Mouse (Mus musculus): Measurements from ENCODE around the gene Rnft2.

Gene Rnft2

DNA sequence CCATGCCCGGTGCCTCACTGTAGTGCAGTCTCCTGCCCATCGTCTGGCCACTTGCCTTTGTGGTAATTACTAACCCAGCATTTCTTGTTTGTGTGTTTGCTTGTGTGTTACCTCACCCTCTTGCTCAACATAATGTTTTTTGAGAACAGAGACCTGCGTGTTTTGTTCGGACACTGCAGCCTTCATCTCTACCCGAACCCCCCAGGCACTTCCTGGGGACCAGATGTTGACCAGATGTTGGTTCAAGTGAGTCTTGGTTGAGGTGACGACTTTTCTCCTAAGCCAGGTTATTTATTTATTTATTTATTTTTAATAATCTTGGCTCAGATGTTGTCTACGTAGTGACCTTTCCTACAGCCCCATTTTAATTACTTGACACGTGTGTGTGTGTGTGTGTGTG lies 2.5 kb upstream of the Rnft2 start:
- DNase-seq = no peak

DNA sequence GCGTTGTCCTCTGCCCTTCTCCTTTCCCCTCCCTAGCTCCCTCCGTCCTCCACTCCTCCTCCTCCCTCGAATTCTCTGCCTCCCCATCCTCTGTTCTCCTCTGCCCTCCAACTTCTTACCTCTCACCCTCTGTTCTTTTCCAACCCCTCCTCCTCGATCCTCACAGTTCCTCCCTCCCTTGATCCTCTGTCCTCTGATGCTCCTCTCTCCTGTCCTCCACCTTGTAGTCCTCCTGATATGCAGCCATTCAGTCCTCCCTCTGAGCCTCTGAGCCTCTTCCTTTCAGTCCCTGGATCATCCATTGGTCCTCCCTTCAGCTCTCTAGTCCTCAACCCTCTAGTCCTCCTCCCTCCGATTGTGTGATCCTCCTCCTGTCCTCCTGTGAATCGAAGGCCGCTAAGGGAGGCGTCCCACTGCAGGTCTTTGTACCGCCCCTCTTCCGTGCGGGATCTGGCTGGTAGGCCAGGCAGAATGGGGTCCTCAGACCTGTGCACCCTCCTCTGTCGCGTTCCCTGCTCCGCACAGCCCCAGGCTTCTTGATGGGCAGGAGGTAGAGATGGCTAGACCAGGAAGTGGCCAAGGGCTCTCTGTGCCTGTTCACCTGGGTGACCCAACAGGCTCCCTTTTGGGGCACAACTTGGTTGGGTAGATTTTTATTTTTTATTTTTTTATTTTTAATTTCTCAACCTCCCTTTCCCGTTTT lies 841 bp upstream of the Rnft2 start:
- no peak for DNase-seq

DNA sequence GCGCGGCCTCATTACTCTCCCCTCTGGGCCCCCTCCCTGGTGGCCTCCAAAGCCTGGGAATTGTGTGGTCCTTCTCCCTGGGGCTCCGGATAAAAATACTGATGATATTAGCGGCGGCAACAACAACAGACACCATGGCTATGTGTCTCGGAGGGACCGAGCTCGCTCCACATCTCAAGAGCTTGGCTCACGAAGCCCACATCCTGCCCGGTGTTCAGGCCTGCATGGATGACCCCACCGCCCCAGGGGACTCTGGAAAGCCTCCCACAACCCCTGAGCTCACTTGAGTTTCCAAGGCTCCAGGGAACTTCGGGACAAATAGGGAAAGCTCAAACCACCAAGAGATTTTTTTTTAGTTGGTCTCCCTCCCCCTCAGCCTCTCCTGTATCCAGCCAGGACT lies 5.2 kb downstream of the Rnft2 start:
- no peak for DNase-seq

DNA sequence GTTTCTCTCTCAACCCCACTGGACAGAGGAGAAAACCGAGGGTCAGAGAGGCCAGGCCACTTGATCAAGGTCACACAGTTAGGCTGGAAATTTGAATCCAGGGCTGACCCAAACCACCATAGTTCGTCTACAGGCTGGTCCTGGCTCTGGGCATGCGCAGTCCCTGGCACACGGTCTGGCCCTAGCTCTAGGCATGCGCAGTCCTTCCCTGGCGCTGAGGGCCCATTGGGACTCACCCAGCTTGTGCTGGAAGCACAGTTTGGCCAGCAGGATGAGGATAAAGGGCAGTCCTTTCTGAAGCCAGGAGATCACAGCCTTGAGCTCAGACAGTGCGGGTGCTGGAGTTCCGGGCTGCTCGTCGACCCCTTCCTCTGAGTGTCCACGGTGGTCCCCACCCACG lies 8.0 kb downstream of the Rnft2 start:
- no peak for DNase-seq

DNA sequence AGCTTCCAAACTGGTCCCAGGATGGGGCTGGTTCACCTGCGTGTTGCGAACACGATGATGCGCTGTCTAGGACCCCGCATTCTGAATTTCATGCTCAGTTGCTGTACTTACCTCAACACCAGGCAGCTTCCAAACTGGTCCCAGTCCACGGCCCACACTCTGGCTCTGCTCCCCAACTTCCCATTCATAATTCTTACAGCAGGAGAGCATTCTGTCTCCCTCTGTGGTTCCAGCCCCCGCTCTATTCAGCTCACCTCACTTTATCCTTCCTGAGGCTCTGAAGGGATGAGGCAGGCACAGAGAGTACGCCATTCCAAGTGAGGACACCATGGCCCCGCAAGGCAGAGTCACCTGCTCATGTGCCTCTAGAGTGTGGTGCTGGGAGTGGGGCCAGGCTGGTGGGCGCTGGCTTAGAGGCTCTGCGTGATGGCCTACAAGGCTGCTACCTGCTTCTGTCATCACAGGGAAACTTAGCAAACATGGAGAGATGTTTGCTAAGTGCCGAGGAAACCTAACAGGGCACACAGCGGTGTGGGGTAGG lies 14.8 kb downstream of the Rnft2 start:
- DNase-seq = no peak

DNA sequence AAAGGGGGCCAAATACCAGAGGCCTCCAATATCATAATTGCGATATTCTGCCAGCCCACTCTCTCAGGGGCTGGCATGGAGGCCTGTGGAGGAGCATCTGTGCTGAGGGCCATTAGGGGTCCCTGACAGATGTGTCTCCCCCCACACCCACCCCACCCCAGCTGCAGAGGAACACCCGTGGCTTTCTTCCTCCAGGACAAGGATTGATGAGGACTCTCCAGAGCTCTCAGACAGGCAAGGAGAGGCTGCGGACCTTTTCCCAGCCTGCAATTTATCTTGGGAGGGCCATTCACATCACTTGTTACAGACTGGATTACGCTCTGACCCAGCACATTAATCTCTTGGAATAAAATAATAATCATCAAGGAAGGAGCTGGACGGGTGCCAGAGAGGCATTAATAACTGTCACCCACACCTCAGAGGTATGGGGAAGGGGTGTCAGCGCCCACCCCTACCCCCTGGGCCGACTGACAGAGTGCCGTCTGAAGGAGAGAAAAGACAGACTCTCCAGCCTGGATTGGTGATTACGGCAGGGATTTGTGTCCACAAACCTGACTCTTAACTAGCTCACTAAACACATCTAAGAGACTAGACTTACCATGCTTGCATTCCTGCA lies 21.7 kb downstream of the Rnft2 start:
- DNase-seq = no peak

DNA sequence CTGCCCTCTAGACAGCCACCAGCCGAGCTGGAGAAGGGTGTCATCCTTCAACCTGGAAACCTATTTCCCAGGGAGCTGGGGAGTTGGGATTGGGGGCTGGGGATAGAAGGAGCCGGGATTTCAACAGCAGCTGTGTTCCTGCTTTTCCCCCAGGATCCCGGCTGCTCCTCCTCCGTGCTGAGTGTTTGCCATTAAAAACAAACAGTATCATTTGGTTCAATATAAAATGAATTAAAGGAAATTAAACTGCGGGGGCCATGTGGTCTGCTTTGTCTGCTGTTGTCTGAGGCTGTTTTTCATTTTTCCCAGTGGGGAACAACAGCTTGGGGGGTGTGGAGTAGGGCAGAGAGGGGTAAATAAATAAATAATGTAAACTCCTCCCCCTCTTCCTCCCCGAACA lies 27.5 kb downstream of the Rnft2 start:
- DNase-seq = no peak

DNA sequence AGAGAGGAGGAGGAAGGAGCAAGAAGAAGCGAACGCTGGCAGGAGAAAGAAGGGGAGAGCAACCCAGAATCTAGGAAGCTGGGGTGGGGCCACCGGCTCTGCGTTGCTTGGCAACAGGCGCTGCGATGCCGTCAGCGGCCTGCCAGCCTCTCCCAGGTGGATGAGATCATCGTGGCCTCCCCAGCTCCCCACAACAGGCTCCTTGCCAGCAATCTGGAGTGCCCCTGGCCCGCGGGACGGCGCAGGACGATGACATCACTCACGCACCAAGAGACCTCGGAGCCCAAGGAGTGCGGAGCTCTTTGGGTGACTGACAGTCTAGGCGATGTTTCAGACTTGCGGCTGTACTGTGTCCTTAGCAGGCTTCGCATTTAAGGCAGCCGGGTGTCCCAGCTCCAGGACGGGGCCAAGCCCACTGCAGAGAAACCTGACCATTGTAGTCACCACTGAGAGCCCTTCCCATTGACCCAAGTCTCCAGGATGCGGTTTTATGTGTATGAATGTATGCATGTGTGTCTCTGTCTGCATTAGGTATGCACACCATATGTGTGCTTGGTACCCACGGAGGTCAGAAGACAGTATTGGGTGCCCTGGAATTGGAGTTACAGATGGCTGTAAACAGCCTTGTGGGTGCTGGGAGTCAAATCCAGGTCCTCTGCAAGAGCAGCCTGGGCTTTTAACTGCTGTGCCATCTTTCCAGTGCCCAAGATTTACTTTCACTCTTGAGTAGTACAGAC lies 30.3 kb downstream of the Rnft2 start:
- DNase-seq = peak; percentile 79 to 88

DNA sequence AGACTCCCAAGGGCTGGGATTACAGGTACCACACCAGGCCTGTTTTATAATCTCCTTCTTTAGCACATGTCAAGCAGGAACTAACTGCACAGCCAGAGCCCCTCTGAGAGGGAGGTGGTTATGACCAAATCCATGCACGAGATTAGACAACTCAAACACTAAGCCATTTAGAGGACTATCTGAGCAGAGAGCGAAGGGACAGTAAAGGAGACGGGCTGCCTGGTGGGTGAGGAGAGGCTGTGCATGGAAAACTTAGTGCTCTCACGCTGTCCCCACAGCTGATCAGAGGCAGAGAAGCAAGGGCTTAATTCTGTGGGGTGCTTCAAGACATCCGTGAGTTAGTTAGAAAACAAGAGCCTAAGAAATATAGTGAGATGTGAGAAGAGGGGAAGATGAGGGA lies 30.9 kb downstream of the Rnft2 start:
- no peak for DNase-seq

DNA sequence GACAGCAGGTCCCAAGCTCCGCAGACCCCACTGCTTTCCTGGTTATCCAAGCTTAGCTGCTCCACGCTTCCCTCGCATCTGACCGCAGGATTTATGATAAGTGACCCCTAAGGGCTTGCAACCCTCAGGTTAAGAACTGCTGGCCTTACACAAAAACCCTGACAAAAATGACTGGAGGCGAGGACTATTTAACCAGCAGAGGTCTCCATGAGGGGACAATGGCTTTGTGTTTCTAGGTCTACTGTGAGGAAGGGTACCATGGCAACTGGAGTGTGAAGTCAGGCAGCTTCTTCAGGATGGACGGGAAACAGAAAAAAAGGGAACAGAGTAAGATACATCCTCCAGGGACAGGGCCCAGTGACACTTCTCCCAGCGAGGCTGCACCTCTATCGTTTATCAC lies 39.1 kb downstream of the Rnft2 start:
- no peak for DNase-seq

DNA sequence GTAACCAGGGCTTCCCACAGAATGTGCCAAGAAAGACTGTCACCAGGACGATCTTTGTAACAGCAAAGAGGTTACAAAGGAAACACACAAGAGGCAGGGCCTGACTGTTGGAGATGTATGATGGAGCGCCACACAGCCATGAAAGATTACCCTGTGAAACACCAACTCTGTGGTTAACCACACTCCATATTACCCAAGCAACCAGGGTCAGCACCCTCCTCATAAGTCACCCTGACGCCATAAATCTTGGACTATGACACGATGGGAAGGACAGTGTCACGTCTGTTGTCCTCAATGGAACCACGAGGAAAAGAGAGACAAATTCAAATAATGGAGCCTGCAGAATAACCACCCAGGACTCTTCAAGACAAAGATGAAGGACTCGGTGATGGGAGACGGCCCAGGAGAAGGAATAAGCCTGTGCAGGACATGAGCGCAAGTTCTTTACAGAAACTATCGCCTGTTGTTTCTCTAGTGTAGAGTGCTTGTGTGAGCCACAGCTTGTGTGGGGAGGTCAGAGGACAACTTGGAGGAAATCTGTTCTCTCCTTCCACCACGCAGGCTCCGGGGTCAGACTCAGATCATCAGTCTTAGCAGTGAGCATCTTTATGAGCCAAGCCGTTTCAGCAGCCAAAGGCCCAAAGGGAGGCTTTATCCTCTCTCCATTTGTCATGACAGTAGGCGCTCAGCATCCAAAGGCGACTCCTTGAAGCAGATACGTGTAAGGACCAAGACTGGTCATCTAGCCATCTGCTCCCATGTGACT lies 40.1 kb downstream of the Rnft2 start:
- DNase-seq = no peak

DNA sequence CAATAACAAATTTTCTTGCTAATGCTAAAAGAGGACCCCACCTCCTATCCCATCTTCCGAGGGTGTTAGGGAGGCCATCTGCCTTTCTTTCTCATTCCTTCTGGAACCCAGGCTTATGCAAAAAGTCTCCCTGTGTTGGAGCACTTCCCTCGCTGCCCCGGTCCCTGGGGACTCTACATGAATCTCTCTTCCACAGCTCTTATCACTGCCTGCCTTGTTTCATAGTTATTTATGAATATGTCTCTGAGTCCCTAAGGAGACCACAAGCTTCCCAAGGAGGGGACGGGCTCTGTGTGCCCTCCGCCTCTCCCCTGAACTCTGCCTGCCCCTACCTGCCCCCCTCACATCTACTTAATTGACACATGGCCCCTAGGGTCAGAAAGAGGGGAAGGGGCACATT lies 45.2 kb downstream of the Rnft2 start:
- DNase-seq = no peak

DNA sequence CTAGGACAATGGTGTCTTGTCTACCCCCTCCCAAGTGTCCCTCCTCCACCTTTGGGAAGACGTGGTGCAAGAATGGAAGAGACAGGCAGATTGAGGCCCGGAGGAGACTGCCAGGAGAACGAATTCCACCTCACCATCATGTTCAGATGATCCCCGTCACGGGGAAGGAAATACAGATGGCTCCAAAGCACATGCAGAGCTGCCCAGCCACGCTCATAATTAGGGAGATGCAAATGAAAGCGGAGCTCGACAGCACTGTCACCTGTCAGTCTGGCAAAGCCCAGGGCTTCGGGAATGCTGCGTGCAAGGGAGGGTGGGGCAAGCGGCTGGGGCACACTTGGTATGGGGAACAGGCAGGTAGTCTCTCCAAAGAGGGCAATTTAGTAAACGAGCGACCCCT lies 47.5 kb downstream of the Rnft2 start:
- DNase-seq = no peak

DNA sequence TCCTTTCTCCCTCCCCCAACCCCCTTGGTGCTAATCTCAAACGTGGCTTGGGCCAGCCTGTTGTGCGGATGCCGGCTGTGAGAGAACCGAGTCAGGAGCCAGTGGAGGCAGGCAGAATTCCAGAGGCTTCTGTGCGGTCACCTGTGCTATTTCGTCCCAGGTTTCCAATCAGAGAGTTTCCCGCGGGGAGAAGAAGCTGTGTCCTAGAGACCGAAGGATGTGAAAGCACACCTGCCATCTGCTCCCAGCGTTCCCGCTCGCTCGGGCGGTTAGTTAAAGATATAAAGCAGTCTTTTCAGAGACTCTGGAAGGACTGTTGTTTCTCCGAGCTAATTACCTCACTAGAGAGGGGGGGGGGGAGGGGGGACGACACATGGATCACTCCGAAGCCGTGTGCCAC lies 52.7 kb downstream of the Rnft2 start:
- DNase-seq = no peak

DNA sequence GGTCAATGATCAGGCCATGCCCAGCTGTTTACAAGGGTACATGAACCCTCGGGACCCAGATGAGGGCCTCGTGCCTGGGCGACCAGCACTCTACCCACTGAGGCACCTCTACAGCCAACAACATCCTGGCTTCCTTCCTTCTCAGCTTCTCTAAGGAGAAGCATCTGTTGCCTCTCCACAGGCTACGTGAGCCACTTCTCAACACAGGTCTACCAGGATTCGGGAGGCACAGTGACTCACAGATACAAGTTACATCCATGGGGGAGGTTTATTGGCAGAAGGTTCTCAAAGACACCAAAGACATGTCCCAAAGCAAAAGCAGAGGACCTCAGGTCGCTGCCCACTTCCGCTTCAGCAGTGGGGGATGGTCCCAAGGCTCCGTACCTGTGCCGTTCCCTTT lies 54.4 kb downstream of the Rnft2 start:
- no peak for DNase-seq

DNA sequence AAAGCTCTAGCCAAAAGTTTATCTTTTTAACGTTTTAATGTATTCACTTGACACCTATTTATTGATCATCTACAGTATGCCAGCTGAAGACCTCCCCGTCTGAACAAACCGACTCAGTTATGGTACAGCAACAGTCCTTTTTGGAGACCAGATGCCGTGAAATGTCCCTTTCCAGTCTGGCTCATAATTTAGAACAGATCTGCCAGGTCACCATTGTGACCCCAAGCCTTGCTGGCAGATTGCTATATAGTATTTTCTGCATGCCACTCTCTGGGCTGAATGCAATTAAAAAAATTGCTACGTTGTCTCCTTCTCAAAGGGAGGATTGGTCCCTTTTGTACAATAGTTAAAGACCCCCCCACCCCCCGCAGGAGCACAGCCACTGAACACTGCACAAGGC lies 56.6 kb downstream of the Rnft2 start:
- no peak for DNase-seq

DNA sequence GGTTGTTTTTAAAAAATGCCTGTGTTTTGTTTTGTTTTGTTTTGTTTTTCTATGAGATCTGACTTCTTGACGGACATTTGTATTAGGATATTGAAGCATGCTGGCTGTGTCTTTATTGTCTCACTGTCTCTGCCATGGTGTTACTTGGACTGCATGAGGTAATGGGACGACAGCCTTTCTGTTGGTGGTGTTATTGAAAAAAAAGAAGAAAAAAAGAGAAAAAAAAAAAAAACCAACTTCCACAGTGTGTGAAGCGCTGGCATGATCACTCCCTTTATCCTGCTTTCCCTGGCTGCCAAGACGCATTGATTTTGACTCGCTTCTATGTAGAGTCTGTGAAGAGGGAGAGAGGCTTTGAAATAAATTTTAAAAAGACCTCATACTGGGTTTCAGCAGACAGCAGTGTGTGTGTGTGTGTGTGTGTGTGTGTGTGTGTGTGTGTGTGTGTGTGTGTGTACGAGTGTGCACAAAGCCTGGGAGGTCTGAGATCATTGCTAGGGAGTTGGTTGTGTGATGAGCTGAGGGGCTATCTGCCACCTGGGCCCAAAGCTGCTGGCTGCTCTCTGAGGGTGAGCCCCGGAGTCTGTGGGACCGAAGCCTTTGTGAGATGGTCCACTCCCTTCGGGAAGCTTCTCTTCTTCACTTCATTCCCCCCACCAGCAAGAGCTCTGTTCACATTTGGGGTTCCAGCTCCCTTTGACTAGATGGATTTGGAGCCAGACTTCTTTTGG lies 57.8 kb downstream of the Rnft2 start:
- no peak for DNase-seq

DNA sequence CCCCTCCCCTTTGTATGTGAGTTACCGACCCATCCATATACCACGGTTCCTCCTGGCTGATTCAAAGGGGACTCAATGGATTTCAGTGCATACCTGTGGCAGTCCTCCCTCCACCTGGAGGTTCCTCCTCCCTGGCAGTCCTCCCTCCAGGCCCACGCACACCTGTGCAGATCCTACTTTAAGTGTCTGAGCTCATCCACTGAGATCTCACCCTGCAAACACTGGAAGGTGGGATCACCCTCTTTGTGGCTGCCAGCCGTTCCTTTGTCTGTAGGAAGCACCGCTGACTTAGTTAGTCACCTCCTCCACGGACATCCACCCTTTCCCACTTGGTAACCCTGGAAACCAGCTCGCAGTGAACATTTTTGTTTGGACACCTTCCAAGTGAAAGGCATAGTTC lies 67.3 kb downstream of the Rnft2 start:
- no peak for DNase-seq

DNA sequence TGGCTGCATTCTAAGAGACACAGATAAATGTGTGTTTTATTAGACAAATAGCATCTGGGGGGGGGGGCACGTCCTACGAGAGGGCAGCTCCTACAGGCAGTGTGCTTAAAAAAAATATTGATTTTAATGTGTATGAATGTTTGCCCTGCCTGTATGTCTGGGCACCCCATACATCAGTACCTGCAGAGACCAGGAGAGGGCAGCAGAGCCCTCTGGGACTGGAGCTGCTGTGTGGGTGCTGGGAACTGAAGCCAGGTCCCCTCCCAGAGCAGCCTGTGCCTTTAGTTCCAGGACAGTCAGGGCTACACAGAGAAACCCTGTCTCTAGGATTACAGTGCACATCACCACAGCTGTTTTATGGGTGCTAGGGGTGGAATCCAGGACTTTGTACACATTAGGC lies 69.8 kb downstream of the Rnft2 start:
- DNase-seq = no peak

DNA sequence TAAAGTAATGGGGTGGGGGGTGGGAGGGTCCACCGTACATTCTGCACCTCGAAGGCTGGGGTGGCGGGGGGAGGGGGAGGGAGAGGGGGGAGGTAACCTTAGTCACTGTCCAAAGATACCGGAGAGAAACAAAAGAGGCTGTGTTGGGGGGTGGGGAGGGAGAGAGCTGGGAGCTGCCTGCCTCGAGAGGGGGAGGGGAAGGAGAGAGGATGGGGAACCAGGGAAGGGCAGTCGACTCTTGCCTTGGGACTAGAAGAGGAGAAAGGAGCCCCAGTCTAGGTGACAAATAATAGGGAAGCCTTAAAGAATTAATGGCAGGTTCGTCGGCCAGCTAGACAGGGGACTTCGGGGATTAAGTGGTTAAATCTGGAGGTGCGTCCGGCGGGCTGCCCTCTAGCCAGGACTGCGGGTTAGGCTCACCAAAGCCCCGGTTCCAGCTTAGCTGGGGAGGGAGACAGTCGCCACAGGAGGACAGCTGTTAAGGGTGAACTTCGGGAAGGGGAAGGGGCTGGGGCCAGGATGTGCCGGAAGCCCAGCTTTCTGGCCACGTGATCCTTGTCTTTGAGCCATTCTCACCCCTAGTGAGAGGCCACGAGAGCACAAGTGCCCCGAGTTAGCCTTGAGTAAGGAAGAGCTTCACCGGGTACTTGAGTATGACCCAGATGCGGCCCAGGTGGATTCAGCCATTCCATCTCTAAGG lies 70.5 kb downstream of the Rnft2 start:
- no peak for DNase-seq

DNA sequence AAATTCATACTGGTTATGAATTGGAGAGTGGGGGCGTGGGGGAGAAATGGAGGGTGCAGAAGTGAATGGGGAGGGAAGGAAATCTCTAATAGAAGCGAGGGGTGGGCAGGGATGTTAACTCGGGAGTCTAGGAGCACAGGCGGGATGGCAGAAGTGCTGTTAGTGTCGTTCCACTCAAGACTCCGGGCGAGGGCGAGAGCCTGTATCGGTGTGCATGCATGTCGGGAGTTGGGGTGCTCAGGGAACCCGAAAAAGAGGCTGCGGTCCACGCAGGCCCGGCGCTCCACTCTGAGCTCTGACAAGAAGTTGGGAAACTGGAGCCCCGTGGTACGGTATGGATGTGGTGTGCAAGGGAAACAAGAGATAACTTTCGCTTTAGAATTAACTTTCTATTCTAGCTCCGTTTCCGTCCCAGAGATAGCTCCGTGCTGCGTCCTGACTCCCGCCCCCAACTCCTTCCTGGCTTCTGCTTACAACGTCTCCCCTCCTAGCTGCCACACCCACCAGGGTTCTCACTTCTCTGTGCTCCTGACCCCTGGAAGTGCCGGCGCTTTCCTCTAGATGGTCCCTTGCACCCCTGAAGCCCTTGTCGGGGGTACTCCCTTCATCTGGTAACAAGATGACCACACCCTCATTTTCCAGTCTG lies 72.7 kb downstream of the Rnft2 start:
- no peak for DNase-seq
